Mouse (Mus musculus) layer of hippocampus, postnatal 10 days (tissue): ENCODE measurements at regions not wholly inside any gene's neighbourhood (a gene's known extent, or its start where the extent isn't known, plus 50 kb on each side); places are given as distances from the start of the nearest gene placed in this dataset.

Experiments
- DNase-seq, 2 experiments: peaks; one replicate each; pipeline ENCODE4 v3.0.0; 2021; ENCODE audit warnings: low spot score in 2 of 2

DNA sequence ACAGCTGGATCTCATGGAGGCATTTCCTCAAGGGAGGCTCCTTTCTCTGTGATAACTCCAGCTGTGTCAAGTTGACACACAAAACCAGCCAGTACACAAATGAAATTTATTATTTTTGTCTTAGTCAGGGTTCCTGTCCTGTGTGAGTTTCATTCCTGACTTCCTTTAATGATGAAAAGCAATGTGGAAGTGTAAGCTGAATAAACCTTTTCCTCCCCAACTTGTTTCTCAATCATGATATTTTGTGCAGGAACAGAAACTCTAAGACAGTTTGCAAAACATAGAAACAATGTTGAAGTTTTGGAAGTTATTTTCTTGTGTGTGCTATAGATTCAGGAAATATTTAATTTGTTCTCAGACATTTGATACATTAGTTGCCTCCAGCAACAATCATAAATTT is 526.9 kb downstream of the 1700017N19Rik start:
- DNase-seq, result no peak

DNA sequence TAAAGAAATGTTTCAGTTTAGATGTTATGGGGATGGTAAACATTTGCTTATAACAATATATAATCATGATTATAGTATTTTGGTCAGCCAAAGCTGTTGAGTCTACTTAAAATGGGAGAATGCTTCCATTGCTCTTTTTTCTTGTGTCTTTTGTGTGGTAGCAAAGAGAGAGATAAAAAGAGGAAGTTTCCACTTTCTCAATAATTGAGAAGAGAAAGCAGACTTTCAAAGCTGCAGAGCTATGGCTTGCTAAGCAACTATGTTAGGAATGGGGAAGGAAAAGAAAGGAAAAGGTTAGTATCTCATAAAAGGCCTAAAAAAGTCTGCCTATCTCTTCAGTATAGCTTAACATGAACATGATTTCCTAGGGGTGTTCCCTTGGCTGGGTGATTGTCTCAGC is 529.9 kb downstream of the 1700017N19Rik start:
- DNase-seq, result no peak

DNA sequence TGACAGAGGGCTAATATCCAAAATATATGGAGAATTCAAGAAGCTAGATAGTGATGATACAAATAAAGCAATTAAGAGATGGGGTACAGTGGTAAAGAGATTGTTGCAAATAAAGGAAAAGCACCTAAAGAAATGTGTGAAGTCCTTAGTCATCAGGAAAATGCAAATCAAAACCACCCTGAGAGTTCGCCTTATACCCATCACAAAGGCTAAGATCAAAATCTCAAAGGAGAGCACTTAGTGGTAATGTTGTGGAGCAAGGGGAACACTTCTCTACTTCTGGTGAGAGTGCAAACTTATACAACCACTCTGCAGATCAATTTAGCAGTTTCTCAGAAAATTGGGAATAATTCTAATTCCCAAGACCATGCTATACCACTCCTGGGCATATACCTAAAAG is 514.2 kb upstream of the Mgat4c start:
- no peak for DNase-seq

GRCm38 (mm10) chr10:101171826-101172225 is 509.5 kb upstream of the Mgat4c start:
- DNase-seq, result no peak

GRCm38 (mm10) chr10:101189233-101189632 is 492.1 kb upstream of the Mgat4c start:
- peak; percentile 3 to 11 for DNase-seq
